Mouse (Mus musculus) olfactory bulb, adult 2 months (tissue): ENCODE measurements around the gene Zfp341.

Experiments
- CTCF ChIP-seq: fragments of 200-500 bp; IDR thresholded peaks from 2 replicates; pipeline ENCODE4 v1.5.1; 2012; ENCODE audit warnings: low read depth, mild to moderate bottlenecking, low read length, moderate library complexity; ENCODE audit not compliant: insufficient read depth
- POLR2A ChIP-seq: fragments of 200-500 bp; IDR thresholded peaks from 2 replicates; pipeline ENCODE4 v1.6.1; 2012; ENCODE audit warnings: mild to moderate bottlenecking, low read depth, low read length, moderate library complexity; ENCODE audit not compliant: insufficient read depth

DNA sequence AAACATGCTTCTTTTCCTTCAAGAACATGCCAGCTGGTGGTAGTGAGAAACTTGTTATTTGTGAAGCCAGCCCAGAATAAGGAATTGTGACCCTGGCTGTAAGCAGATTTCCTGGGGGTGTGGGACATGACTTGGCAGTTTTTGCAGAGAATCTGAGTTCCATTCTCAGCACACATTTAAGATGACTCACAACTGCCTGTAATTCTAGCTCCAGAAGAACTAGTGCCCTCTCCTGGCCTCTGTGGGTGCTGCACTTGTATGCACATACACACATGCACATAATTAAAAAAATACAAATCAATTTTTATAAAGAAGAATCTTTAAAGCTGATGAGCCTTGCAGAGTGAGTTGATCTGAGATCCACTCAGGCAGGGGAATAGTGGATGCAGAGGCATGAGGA lies 11.0 kb downstream of the Zfp341 start:
- TF ChIP-seq POLR2A (no peak), CTCF (no peak)
